Mouse (Mus musculus) hindbrain, postnatal 0 days (tissue): ENCODE results near the gene St6galnac6. TPM values are rescaled to one million over a fixed set of nuclear protein-coding genes. Genes with fewer than 3 reads are reported as not detected.

Source experiments
- ATAC-seq: fragments of 200-750 bp; cut with Nextera tagmentation; 2 replicates; pipeline ENCODE4 v1.8.0; 2017; ENCODE audit warnings: mild to moderate bottlenecking, moderate TSS enrichment, moderate library complexity
- DNase-seq: peaks from one replicate; pipeline ENCODE4 v3.0.0-alpha.2; 2015; ENCODE audit warnings: low spot score
- H3K27ac ChIP-seq: fragments of 300-500 bp; sonication (generic); 2 replicates; pipeline ENCODE4 v1.5.1; 2014; ENCODE audit warnings: mild to moderate bottlenecking
- H3K27me3 ChIP-seq: fragments of 300-500 bp; sonication (generic); 2 replicates; pipeline ENCODE4 v1.6.1; 2014; ENCODE audit warnings: low read length, mixed read lengths; ENCODE audit not compliant: insufficient read depth
- H3K36me3 ChIP-seq: fragments of 300-500 bp; sonication (generic); 2 replicates; pipeline ENCODE4 v1.6.1; 2014; ENCODE audit warnings: low read length, mixed read lengths; ENCODE audit not compliant: insufficient read depth
- H3K4me1 ChIP-seq: fragments of 300-500 bp; sonication (generic); 2 replicates; pipeline ENCODE4 v1.6.1; 2014; ENCODE audit warnings: antibody characterized with exemption, low read length, mixed read lengths; ENCODE audit not compliant: insufficient read depth
- H3K4me2 ChIP-seq: fragments of 300-500 bp; sonication (generic); 2 replicates; pipeline ENCODE4 v1.6.1; 2014; ENCODE audit warnings: low read depth, mild to moderate bottlenecking, low read length, moderate library complexity, mixed read lengths
- H3K4me3 ChIP-seq: fragments of 300-500 bp; sonication (generic); 2 replicates; pipeline ENCODE4 v1.5.1; 2014; ENCODE audit warnings: low read length
- H3K9ac ChIP-seq: fragments of 300-500 bp; sonication (generic); replicated peaks from 2 replicates; pipeline ENCODE4 v1.6.1; 2014; ENCODE audit warnings: mild to moderate bottlenecking, low read length, moderate library complexity, mixed read lengths
- H3K9me3 ChIP-seq: fragments of 300-500 bp; sonication (generic); 2 replicates; pipeline ENCODE4 v1.6.1; 2016; ENCODE audit warnings: low read length, mixed read lengths
- CTCF ChIP-seq: IDR thresholded peaks from 2 replicates; pipeline ENCODE4 v1.5.1; 2016; ENCODE audit warnings: antibody characterized with exemption, control low read depth, low read depth
- WGBS: fragments of 180-500 bp; shearing (Covaris S2); extraction: QIAGEN DNeasy Blood & Tissue Kit; methylation state at CpG from one replicate; pipeline ENCODE4 v1.1.7; 2014; 5-methylcytosine and 5-hydroxymethylcytosine counted together
- polyA plus RNA-seq: library from polyadenylated mRNA; unstranded; fragments of >200 nt; fragmentation: Nextera tagmentation; extraction: Ambion mirVana; gene quantifications from 2 replicates; pipeline ENCODE4 v1.2.1, GENCODE M21; 2015
- total RNA-seq: library from RNA; depleted of rRNA; stranded (reverse); fragments of >200 nt; gene quantifications from 2 replicates; pipeline ENCODE4 v1.2.3, GENCODE M21; 2014

The St6galnac6 gene
- total and polyA plus RNA-seq, 2 experiments from 2014 or later = 40.9 to 114 TPM

- no peaks in the 10 kb centered on the region for H3K36me3 ChIP-seq
- H3K27me3 ChIP-seq = no peaks in the 10 kb centered on the region
- peak overlapping the region; percentile 68 for H3K27ac ChIP-seq
- peak; percentile 64 for DNase-seq
- ATAC-seq = peak; percentile 57
- no peak overlapping the region for H3K4me2 ChIP-seq
- no peak for TF ChIP-seq CTCF
- H3K9ac ChIP-seq = no peak overlapping the region
- peaks cover 14% of the 10 kb centered on the region for H3K4me1 ChIP-seq
- no peak overlapping the region for H3K4me3 ChIP-seq
- no peaks in the 10 kb centered on the region for H3K9me3 ChIP-seq
- 46% methylated on average over 4 of the region's 4 CpGs for WGBS
These were observed 21.4 kb downstream of the St6galnac6 start for GRCm38 (mm10) chr2:32620682-32621516.

- H3K27me3 ChIP-seq = no peaks in the 10 kb centered on the region
- no peaks in the 10 kb centered on the region for H3K36me3 ChIP-seq
- peaks cover 17% of the 10 kb centered on the region for H3K4me1 ChIP-seq
- no peak within 1 kb of the TSS for H3K4me2 ChIP-seq
- H3K9me3 ChIP-seq = no peaks in the 10 kb centered on the region
- ATAC-seq (peak; percentile 27; the same call in 1 of the 2 replicates), DNase-seq (no peak)
- TF ChIP-seq CTCF = no peak
- H3K4me3 ChIP-seq = no peak within 1 kb of the TSS
- no peak within 1 kb of the TSS for H3K9ac ChIP-seq
- WGBS = 19% methylated on average over 7 of the region's 7 CpGs
- H3K27ac ChIP-seq = peak within 1 kb of the TSS; percentile 68
These were observed 22.0 kb downstream of the St6galnac6 start, which contains the start of gene Ak1 for GRCm38 (mm10) chr2:32621517-32621859. Ak1 (plus strand) TSS chr2:32621758.

- no peak overlapping the region for H3K4me2 ChIP-seq
- no peaks in the 10 kb centered on the region for H3K9me3 ChIP-seq
- ATAC-seq = no peak
- DNase-seq = no peak
- no peaks in the 10 kb centered on the region for H3K36me3 ChIP-seq
- H3K27me3 ChIP-seq = no peaks in the 10 kb centered on the region
- H3K27ac ChIP-seq = peak overlapping the region; percentile 88; the same call in 1 of the 2 replicates
- 87% methylated on average over 5 of the region's 5 CpGs for WGBS
- no peak overlapping the region for H3K9ac ChIP-seq
- no peak overlapping the region for H3K4me3 ChIP-seq
- H3K4me1 ChIP-seq = peaks cover 30% of the 10 kb centered on the region
- no peak for TF ChIP-seq CTCF
These were observed 24.7 kb downstream of the St6galnac6 start for GRCm38 (mm10) chr2:32624111-32624748.

GRCm38 (mm10) chr2:32625212-32625872, 25.8 kb downstream of the St6galnac6 start:
- Histone ChIP-seq H3K9ac (peak overlapping the region; percentile 51), H3K27ac (peak overlapping the region; percentile 88), H3K36me3 (no peaks in the 10 kb centered on the region), H3K4me1 (peaks cover 35% of the 10 kb centered on the region), H3K4me3 (peak overlapping the region; percentile 33), H3K27me3 (no peaks in the 10 kb centered on the region), H3K9me3 (no peaks in the 10 kb centered on the region), H3K4me2 (peak overlapping the region; percentile 58)
- DNase-seq (peak; percentile 87), ATAC-seq (peak; percentile 63)
- peak; percentile 41; the same call in 1 of the 2 replicates for TF ChIP-seq CTCF
- 2% methylated on average over 13 of the region's 13 CpGs for WGBS

DNA sequence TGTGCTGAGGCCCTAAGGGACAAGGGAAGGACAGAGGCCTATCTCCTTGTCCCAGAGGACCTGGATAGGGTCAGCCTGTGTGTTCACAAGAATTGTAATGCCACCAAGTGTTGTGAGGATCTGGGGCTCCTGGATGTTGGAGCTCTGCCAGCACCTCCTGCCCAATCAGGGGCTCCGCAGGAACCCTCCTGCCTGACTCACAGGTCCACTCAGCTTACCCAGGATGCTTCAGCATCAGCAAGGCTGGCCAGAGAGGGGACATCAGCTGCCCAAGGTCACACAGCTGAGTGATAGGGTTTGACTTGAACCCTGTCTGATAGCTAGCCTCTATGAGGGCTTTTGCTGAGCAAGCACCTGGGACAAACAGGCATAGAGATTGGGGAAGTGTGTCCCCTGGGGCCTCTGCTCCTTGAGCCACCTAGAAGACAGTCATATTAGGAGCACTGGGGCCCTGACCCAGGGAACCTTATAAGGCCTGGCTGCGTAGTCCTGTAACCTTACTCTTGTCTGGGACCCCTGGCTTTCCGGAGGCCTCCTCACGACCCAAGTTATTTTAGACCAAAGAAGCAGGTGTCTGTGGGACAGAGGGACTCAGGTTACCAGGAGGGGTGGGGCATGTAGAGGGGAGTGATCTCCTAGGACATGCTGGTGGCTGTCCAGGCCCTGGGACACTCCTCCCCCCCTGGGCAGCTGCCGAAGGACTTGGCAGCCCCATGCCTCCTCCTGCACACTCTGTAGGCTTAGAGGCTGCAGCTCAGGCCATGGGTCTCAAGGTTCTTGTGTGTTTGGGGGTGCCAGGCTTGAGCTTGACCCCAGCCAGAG, 26.6 kb downstream of the St6galnac6 start:
- Histone ChIP-seq H3K9me3 (no peaks in the 10 kb centered on the region), H3K4me3 (peak overlapping the region; percentile 33), H3K9ac (peak overlapping the region; percentile 51), H3K36me3 (no peaks in the 10 kb centered on the region), H3K4me1 (peaks cover 34% of the 10 kb centered on the region), H3K27ac (peak overlapping the region; percentile 88), H3K27me3 (no peaks in the 10 kb centered on the region), H3K4me2 (peak overlapping the region; percentile 58)
- WGBS = 50% methylated on average over 5 of the region's 5 CpGs
- ATAC-seq = peak; percentile 1; the same call in 1 of the 2 replicates
- TF ChIP-seq CTCF = no peak
- peak; percentile 61 for DNase-seq
